13 mouse cellular contexts compared by ENCODE assay signal in genomic region chr7:144254674-144255246, GRCm38 (mm10).
DNase-seq lines count a peak whose midpoint lies in the region; ATAC-seq and TF ChIP-seq lines count a peak whose summit lies in the region.
"Had no signal": no experiment of that assay in that cellular context is flagged by ENCODE, and none has a peak within 500 bp of the region (broad histone marks: within the 10 kb centered on the region; RNA-seq: fewer than 3 reads in every experiment).

No protein-coding gene starts in this region.

- no peak for TF ChIP-seq EP300 in liver, postnatal 0 days (IDR thresholded peaks at IDR 0.05; ENCODE audit: low read depth)

- 40% methylated on average over 8 of the region's 8 CpGs for WGBS in neural tube, embryonic 12.5 days
- WGBS in embryonic facial prominence, embryonic 10.5 days = 40% methylated on average over 8 of the region's 8 CpGs
- WGBS in hindbrain, embryonic 13.5 days = 28% methylated on average over 8 of the region's 8 CpGs
- 40% methylated on average over 8 of the region's 8 CpGs for whole genome bisulfite sequencing in liver, postnatal 0 days (ENCODE audit: insufficient replicate concordance)

- no peak overlapping the region; the same call in 1 of the 2 replicates for H3K4me2 ChIP-seq in neural tube, embryonic 12.5 days (replicated peaks)
- H3K4me2 ChIP-seq in hindbrain, embryonic 13.5 days = no peak overlapping the region
- no peak overlapping the region for H3K4me2 ChIP-seq in liver, postnatal 0 days (ENCODE audit: low read depth, low read length)
- H3K4me2 ChIP-seq: lung, embryonic 15.5 days had no signal

- DNase-seq in neural tube, embryonic 10.5 days (ENCODE audit: extremely low spot score, low spot score) = no peak
- peak; percentile 44 for DNase-seq in embryonic facial prominence, embryonic 10.5 days (ENCODE audit: low spot score)
- no peak for DNase-seq in liver, postnatal 0 days
- DNase-seq in layer of hippocampus, postnatal 25 days (ENCODE audit: extremely low spot score in 1 of 2, low spot score in 1 of 2) = no peak
- no peak for DNase-seq in kidney, postnatal 25 days
- DNase-seq: cerebellum, postnatal 36 days; heart, adult 2 months; heart, postnatal 4 days; left cerebral cortex, postnatal 4 days; thymus, postnatal 4 days had no signal

- TF ChIP-seq CTCF in liver, postnatal 0 days (IDR thresholded peaks at IDR 0.05; ENCODE audit: low read depth) = no peak

- no peak overlapping the region for H3K9ac ChIP-seq in neural tube, embryonic 12.5 days
- no peak overlapping the region for H3K9ac ChIP-seq in hindbrain, embryonic 13.5 days
- no peak overlapping the region for H3K9ac ChIP-seq in liver, postnatal 0 days (replicated peaks)
- H3K9ac ChIP-seq: lung, embryonic 15.5 days had no signal

- H3K36me3 ChIP-seq in neural tube, embryonic 12.5 days = no peaks in the 10 kb centered on the region
- H3K36me3 ChIP-seq in embryonic facial prominence, embryonic 10.5 days (replicated peaks) = no peaks in the 10 kb centered on the region
- H3K36me3 ChIP-seq in hindbrain, embryonic 13.5 days = no peaks in the 10 kb centered on the region
- H3K36me3 ChIP-seq in liver, postnatal 0 days (replicated peaks; ENCODE audit: insufficient read depth, low read length) = no peaks in the 10 kb centered on the region
- H3K36me3 ChIP-seq: lung, embryonic 15.5 days had no signal

- peaks cover 7% of the 10 kb centered on the region; the same call in 1 of the 2 replicates for H3K4me1 ChIP-seq in neural tube, embryonic 12.5 days
- peaks cover 15% of the 10 kb centered on the region for H3K4me1 ChIP-seq in embryonic facial prominence, embryonic 10.5 days
- peaks cover 41% of the 10 kb centered on the region for H3K4me1 ChIP-seq in hindbrain, embryonic 13.5 days (replicated peaks)
- H3K4me1 ChIP-seq in liver, postnatal 0 days (ENCODE audit: insufficient read depth) = no peaks in the 10 kb centered on the region
- H3K4me1 ChIP-seq: lung, embryonic 15.5 days had no signal

- H3K27ac ChIP-seq in neural tube, embryonic 12.5 days = no peak overlapping the region
- peak overlapping the region; percentile 71 for H3K27ac ChIP-seq in embryonic facial prominence, embryonic 10.5 days (replicated peaks)
- H3K27ac ChIP-seq in hindbrain, embryonic 13.5 days = peak overlapping the region; percentile 58
- no peak overlapping the region for H3K27ac ChIP-seq in liver, postnatal 0 days (ENCODE audit: low read depth)
- H3K27ac ChIP-seq: heart, adult 2 months; lung, embryonic 15.5 days had no signal

- no peaks in the 10 kb centered on the region for H3K9me3 ChIP-seq in neural tube, embryonic 12.5 days
- H3K9me3 ChIP-seq in embryonic facial prominence, embryonic 10.5 days = no peaks in the 10 kb centered on the region
- no peaks in the 10 kb centered on the region for H3K9me3 ChIP-seq in hindbrain, embryonic 13.5 days
- no peaks in the 10 kb centered on the region for H3K9me3 ChIP-seq in liver, postnatal 0 days (ENCODE audit: low read length)
- H3K9me3 ChIP-seq: lung, embryonic 15.5 days had no signal

- H3K27me3 ChIP-seq in neural tube, embryonic 12.5 days (replicated peaks) = no peaks in the 10 kb centered on the region
- H3K27me3 ChIP-seq in embryonic facial prominence, embryonic 10.5 days (replicated peaks; ENCODE audit: low read depth, poor library complexity, severe bottlenecking) = no peaks in the 10 kb centered on the region
- H3K27me3 ChIP-seq in hindbrain, embryonic 13.5 days = 0 out of 2 replicates have a peak, but pooled peaks cover 3% of the 10 kb centered on the region
- H3K27me3 ChIP-seq in liver, postnatal 0 days (ENCODE audit: insufficient read depth, low read length) = no peaks in the 10 kb centered on the region
- H3K27me3 ChIP-seq: lung, embryonic 15.5 days had no signal

- ATAC-seq in neural tube, embryonic 12.5 days (ENCODE audit: low FRiP score, low read depth) = peak; percentile 76
- peak; percentile 69; the same call in 1 of the 2 replicates for ATAC-seq in hindbrain, embryonic 13.5 days (ENCODE audit: low FRiP score)
- no peak for ATAC-seq in liver, postnatal 0 days

- no peak overlapping the region for H3K4me3 ChIP-seq in neural tube, embryonic 12.5 days
- peak overlapping the region; percentile 23; the same call in 1 of the 2 replicates for H3K4me3 ChIP-seq in embryonic facial prominence, embryonic 10.5 days
- no peak overlapping the region for H3K4me3 ChIP-seq in hindbrain, embryonic 13.5 days
- no peak overlapping the region for H3K4me3 ChIP-seq in liver, postnatal 0 days (ENCODE audit: low read depth, low read length)
- H3K4me3 ChIP-seq: heart, adult 2 months; lung, embryonic 15.5 days had no signal

Comparison
In these comparisons a context has a peak if more than half of its experiments do, and no peak if none do; other contexts are left out.
1. H3K27ac ChIP-seq: peak in embryonic facial prominence, embryonic 10.5 days (single experiment) and hindbrain, embryonic 13.5 days (single experiment); none in neural tube, embryonic 12.5 days (single experiment) and liver, postnatal 0 days (single experiment).